Mouse (Mus musculus): ENCODE measurements around the gene Lrrc19. TPM values are rescaled to one million over a fixed set of nuclear protein-coding genes. Genes with fewer than 3 reads are reported as not detected.
"Not testable (repeated sequence)": the region's sequence is repeated elsewhere in the genome, so short reads cannot be mapped to it uniquely, and the experiment has no call there.

Lrrc19 gene
- polyA plus RNA-seq, 1 experiment from 2014 or later, result 1.2 TPM

DNA sequence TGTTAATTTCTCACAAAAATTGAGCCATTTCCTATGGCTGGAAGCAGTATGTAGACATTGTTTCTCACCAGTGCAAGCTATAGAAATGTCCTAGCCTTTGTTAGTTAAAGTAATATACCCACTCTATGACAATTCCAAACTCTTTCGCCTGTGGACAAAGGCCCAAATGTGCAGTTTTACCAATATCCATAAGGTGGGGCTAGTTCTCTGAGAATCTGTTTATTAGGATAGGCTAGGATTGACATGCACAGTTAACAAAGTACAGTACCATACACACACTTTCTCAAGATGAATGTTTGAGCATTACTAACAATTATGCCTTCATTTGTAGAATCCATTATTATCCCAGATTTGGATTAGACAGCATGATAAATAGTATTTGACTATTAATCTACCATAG, 19.8 kb upstream of the Lrrc19 start:
- no peak for DNase-seq (ENCODE audit: low spot score)
- peak; percentile 47; the same call in 1 of the 2 replicates for ATAC-seq (ENCODE audit: insufficient number of reproducible peaks, low FRiP score, low TSS enrichment, low read depth)

GRCm38 (mm10) chr4:94650426-94651175, 657 bp upstream of the Lrrc19 start:
- ATAC-seq (ENCODE audit: insufficient number of reproducible peaks, low FRiP score, low TSS enrichment, low read depth); H3K4me1 ChIP-seq (ENCODE audit: control insufficient read depth, insufficient read depth, low read length); H3K36me3 ChIP-seq (ENCODE audit: control insufficient read depth, insufficient read depth, low read length); DNase-seq (ENCODE audit: low spot score); H3K9me3 ChIP-seq (ENCODE audit: control insufficient read depth, low read length); H3K27ac ChIP-seq (replicated peaks; ENCODE audit: low read depth, low read length); H3K4me3 ChIP-seq (ENCODE audit: low read depth, low read length); H3K9ac ChIP-seq (ENCODE audit: low read length); H3K27me3 ChIP-seq (ENCODE audit: control insufficient read depth, insufficient read depth, low read length); H3K4me2 ChIP-seq (ENCODE audit: low read depth, severe bottlenecking): not testable (repeated sequence)
- 83% methylated on average over 5 of the region's 5 CpGs for WGBS

More for the DNA sequence above, 19.8 kb upstream of the Lrrc19 start:
- H3K36me3 ChIP-seq (ENCODE audit: control insufficient read depth, insufficient read depth, low read length), result no peaks in the 10 kb centered on the region
- H3K27ac ChIP-seq (replicated peaks; ENCODE audit: low read depth, low read length), result no peak overlapping the region
- H3K9me3 ChIP-seq (ENCODE audit: control insufficient read depth, low read length), result no peaks in the 10 kb centered on the region
- no peaks in the 10 kb centered on the region for H3K4me1 ChIP-seq (ENCODE audit: control insufficient read depth, insufficient read depth, low read length)
- no peaks in the 10 kb centered on the region for H3K27me3 ChIP-seq (ENCODE audit: control insufficient read depth, insufficient read depth, low read length)
- no peak overlapping the region for H3K9ac ChIP-seq (ENCODE audit: low read length)
- WGBS, result 46% methylated on average over 1 of the region's 1 CpGs
- H3K4me2 ChIP-seq (ENCODE audit: low read depth, severe bottlenecking), result no peak overlapping the region
- H3K4me3 ChIP-seq (ENCODE audit: low read depth, low read length), result no peak overlapping the region

DNA sequence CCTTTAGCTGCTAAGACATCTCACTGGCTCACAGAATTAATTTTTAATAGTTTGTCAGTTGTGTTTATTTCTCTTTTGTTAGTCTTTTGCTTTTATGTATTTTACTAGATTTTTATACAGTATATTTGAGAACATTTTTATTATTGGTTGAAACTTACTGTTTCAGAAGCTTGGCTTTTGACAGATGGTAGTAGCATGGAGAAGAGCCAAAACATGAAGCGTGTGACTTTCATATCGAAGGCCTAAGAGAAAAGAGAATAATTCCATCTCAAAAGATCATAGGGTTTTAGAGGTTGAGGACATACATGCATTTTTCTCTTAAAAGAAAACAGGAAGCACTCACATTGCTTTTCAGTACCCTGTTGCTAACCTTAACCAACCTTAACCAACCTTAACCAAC, 6.8 kb downstream of the Lrrc19 start:
- Histone ChIP-seq H3K27me3 (ENCODE audit: control insufficient read depth, insufficient read depth, low read length) (no peaks in the 10 kb centered on the region), H3K9ac (ENCODE audit: low read length) (no peak overlapping the region), H3K4me2 (ENCODE audit: low read depth, severe bottlenecking) (no peak overlapping the region), H3K4me1 (ENCODE audit: control insufficient read depth, insufficient read depth, low read length) (no peaks in the 10 kb centered on the region), H3K27ac (replicated peaks; ENCODE audit: low read depth, low read length) (no peak overlapping the region), H3K9me3 (ENCODE audit: control insufficient read depth, low read length) (no peaks in the 10 kb centered on the region), H3K4me3 (ENCODE audit: low read depth, low read length) (no peak overlapping the region), H3K36me3 (ENCODE audit: control insufficient read depth, insufficient read depth, low read length) (no peaks in the 10 kb centered on the region)
- DNase-seq (ENCODE audit: low spot score) (no peak), ATAC-seq (ENCODE audit: insufficient number of reproducible peaks, low FRiP score, low TSS enrichment, low read depth) (no peak)
- 95% methylated on average over 2 of the region's 2 CpGs for WGBS

DNA sequence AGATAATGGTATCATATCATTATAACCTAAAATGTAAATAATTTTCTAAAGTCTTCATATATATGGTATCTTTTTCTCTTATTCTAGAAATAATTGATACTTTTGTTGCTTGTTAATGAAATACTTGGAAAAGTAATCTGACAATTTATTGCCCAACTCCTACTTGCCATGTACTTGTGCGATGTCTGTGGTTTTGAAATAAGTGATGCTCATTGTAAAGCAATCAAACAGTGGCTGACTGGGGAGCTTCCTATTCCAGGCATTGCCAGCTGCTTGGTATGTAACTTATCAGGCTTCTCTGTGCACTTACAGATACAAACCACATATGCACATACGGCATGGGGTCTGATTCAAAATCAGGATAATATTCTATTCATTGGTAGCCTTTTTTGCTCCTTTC, 29.9 kb downstream of the Lrrc19 start:
- no peak for ATAC-seq (ENCODE audit: insufficient number of reproducible peaks, low FRiP score, low TSS enrichment, low read depth)
- no peaks in the 10 kb centered on the region for H3K27me3 ChIP-seq (ENCODE audit: control insufficient read depth, insufficient read depth, low read length)
- no peak for DNase-seq (ENCODE audit: low spot score)
- H3K36me3 ChIP-seq (ENCODE audit: control insufficient read depth, insufficient read depth, low read length), result no peaks in the 10 kb centered on the region
- no peak overlapping the region for H3K4me2 ChIP-seq (ENCODE audit: low read depth, severe bottlenecking)
- H3K4me1 ChIP-seq (ENCODE audit: control insufficient read depth, insufficient read depth, low read length), result no peaks in the 10 kb centered on the region
- 89% methylated on average over 2 of the region's 2 CpGs for WGBS
- H3K9me3 ChIP-seq (ENCODE audit: control insufficient read depth, low read length), result no peaks in the 10 kb centered on the region
- no peak overlapping the region for H3K4me3 ChIP-seq (ENCODE audit: low read depth, low read length)
- H3K9ac ChIP-seq (ENCODE audit: low read length), result no peak overlapping the region
- no peak overlapping the region for H3K27ac ChIP-seq (replicated peaks; ENCODE audit: low read depth, low read length)

DNA sequence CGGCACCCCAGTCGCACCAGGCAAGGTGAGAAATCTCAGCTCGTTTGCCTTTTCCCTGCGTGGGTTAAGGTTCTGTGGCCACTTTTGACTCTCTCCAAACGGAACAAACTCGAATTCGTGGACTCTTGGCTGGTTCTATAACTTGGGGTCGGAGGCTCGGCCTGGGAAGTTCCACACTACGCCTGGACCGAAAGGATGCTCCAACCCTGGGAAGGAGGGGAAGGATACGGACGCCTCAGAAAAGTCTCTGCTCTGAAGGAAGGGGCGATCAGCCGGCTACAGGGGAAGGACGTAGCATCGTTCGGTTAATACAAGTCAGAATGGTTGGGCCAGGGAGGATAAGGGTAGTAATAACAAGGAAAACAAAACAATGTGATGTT, 35.3 kb downstream of the Lrrc19 start:
- Histone ChIP-seq H3K4me2 (ENCODE audit: low read depth, severe bottlenecking) (peak overlapping the region; percentile 63), H3K36me3 (ENCODE audit: control insufficient read depth, insufficient read depth, low read length) (no peaks in the 10 kb centered on the region), H3K4me3 (ENCODE audit: low read depth, low read length) (peak overlapping the region; percentile 64), H3K4me1 (ENCODE audit: control insufficient read depth, insufficient read depth, low read length) (no peaks in the 10 kb centered on the region), H3K9ac (ENCODE audit: low read length) (peak overlapping the region; percentile 68), H3K9me3 (ENCODE audit: control insufficient read depth, low read length) (no peaks in the 10 kb centered on the region), H3K27me3 (ENCODE audit: control insufficient read depth, insufficient read depth, low read length) (no peaks in the 10 kb centered on the region), H3K27ac (replicated peaks; ENCODE audit: low read depth, low read length) (peak overlapping the region; percentile 64; the same call in 1 of the 2 replicates)
- ATAC-seq (ENCODE audit: insufficient number of reproducible peaks, low FRiP score, low TSS enrichment, low read depth), result peak; percentile 61
- WGBS, result under 1% methylated on average over 18 of the region's 18 CpGs
- DNase-seq (ENCODE audit: low spot score), result no peak

GRCm38 (mm10) chr4:94613972-94614626, 35.8 kb downstream of the Lrrc19 start, which contains the start of gene Ift74:
Ift74 (plus strand) TSS chr4:94614491.
- Histone ChIP-seq H3K27me3 (ENCODE audit: control insufficient read depth, insufficient read depth, low read length) (no peaks in the 10 kb centered on the region), H3K4me3 (ENCODE audit: low read depth, low read length) (peak within 1 kb of the TSS; percentile 64), H3K4me2 (ENCODE audit: low read depth, severe bottlenecking) (peak within 1 kb of the TSS; percentile 63), H3K9me3 (ENCODE audit: control insufficient read depth, low read length) (no peaks in the 10 kb centered on the region), H3K27ac (replicated peaks; ENCODE audit: low read depth, low read length) (peak within 1 kb of the TSS; percentile 64; the same call in 1 of the 2 replicates), H3K9ac (ENCODE audit: low read length) (peak within 1 kb of the TSS; percentile 68), H3K36me3 (ENCODE audit: control insufficient read depth, insufficient read depth, low read length) (no peaks in the 10 kb centered on the region), H3K4me1 (ENCODE audit: control insufficient read depth, insufficient read depth, low read length) (no peaks in the 10 kb centered on the region)
- peak; percentile 97 for DNase-seq (ENCODE audit: low spot score)
- 3% methylated on average over 29 of the region's 29 CpGs for WGBS
- peak; percentile 100 for ATAC-seq (ENCODE audit: insufficient number of reproducible peaks, low FRiP score, low TSS enrichment, low read depth)

GRCm38 (mm10) chr4:94610339-94610738, 39.6 kb downstream of the Lrrc19 start:
- ATAC-seq (ENCODE audit: insufficient number of reproducible peaks, low FRiP score, low TSS enrichment, low read depth) (no peak), DNase-seq (ENCODE audit: low spot score) (no peak)
- WGBS, result 91% methylated on average over 3 of the region's 3 CpGs
- Histone ChIP-seq H3K9me3 (ENCODE audit: control insufficient read depth, low read length) (no peaks in the 10 kb centered on the region), H3K36me3 (ENCODE audit: control insufficient read depth, insufficient read depth, low read length) (no peaks in the 10 kb centered on the region), H3K27me3 (ENCODE audit: control insufficient read depth, insufficient read depth, low read length) (no peaks in the 10 kb centered on the region), H3K4me3 (ENCODE audit: low read depth, low read length) (no peak overlapping the region), H3K9ac (ENCODE audit: low read length) (no peak overlapping the region), H3K4me1 (ENCODE audit: control insufficient read depth, insufficient read depth, low read length) (no peaks in the 10 kb centered on the region), H3K27ac (replicated peaks; ENCODE audit: low read depth, low read length) (no peak overlapping the region), H3K4me2 (ENCODE audit: low read depth, severe bottlenecking) (no peak overlapping the region)

GRCm38 (mm10) chr4:94605591-94605990, 44.4 kb downstream of the Lrrc19 start:
- Histone ChIP-seq H3K4me1 (ENCODE audit: control insufficient read depth, insufficient read depth, low read length) (no peaks in the 10 kb centered on the region), H3K27me3 (ENCODE audit: control insufficient read depth, insufficient read depth, low read length) (no peaks in the 10 kb centered on the region), H3K4me2 (ENCODE audit: low read depth, severe bottlenecking) (no peak overlapping the region), H3K27ac (replicated peaks; ENCODE audit: low read depth, low read length) (no peak overlapping the region), H3K4me3 (ENCODE audit: low read depth, low read length) (no peak overlapping the region), H3K9ac (ENCODE audit: low read length) (no peak overlapping the region), H3K9me3 (ENCODE audit: control insufficient read depth, low read length) (no peaks in the 10 kb centered on the region), H3K36me3 (ENCODE audit: control insufficient read depth, insufficient read depth, low read length) (no peaks in the 10 kb centered on the region)
- no peak for DNase-seq (ENCODE audit: low spot score)
- ATAC-seq (ENCODE audit: insufficient number of reproducible peaks, low FRiP score, low TSS enrichment, low read depth), result no peak
- 93% methylated on average over 2 of the region's 2 CpGs for WGBS
